Mouse (Mus musculus): ENCODE data around the gene Azgp1. TPM values are rescaled to one million over a fixed set of nuclear protein-coding genes. Genes with fewer than 3 reads are reported as not detected.
A peak's percentile ranks its signal among the peaks of the same experiment; 100 is the strongest.
"Not testable (repeated sequence)": the region's sequence is repeated elsewhere in the genome, so short reads cannot be mapped to it uniquely, and the experiment has no call there.

The Azgp1 gene
- polyA plus RNA-seq (2015; fragmentation: Nextera tagmentation; extraction: Ambion mirVana), result 0.34 and 0.37 TPM in 2 replicates

DNA sequence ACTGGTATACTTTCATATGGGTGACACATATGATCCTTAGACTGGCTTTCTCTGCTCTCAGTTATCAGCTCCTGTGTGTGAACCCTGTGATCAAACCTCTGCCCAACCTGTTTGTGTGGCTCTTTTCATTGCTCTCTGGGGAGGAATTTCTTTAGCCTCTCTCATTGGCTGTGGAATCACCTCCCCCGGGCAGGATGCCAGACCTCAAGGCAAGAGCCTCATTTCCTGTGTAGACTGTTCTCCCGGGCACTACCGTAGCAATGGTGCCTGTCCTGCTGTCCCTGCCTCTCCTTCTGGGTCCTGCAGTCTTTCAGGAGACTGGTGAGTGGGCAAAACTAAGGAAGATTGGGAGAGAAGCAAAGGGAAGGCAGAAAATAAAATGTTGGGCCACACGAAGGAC, at the start of gene Azgp1:
Azgp1 (plus strand) TSS at position 221 of the 400 bp plus-strand sequence.
- H3K27me3 ChIP-seq (replicated peaks; ENCODE audit: control insufficient read depth, insufficient read depth, low read length), result no peaks in the 10 kb centered on the region
- no peak for ATAC-seq
- no peak within 1 kb of the TSS for H3K4me3 ChIP-seq (ENCODE audit: low read length)
- H3K9ac ChIP-seq (ENCODE audit: low read depth, low read length), result no peak within 1 kb of the TSS
- no peak within 1 kb of the TSS for H3K27ac ChIP-seq (ENCODE audit: low read length)
- no peak within 1 kb of the TSS for H3K4me2 ChIP-seq (ENCODE audit: low read depth, low read length)
- no peaks in the 10 kb centered on the region for H3K9me3 ChIP-seq (ENCODE audit: control insufficient read depth, low read length)
- WGBS, result 65% methylated on average over 4 of the region's 4 CpGs
- H3K4me1 ChIP-seq (ENCODE audit: control insufficient read depth, insufficient read depth, low read length), result no peaks in the 10 kb centered on the region; the same call in 1 of the 2 replicates
- H3K36me3 ChIP-seq (ENCODE audit: control insufficient read depth, insufficient read depth, low read length), result no peaks in the 10 kb centered on the region

DNA sequence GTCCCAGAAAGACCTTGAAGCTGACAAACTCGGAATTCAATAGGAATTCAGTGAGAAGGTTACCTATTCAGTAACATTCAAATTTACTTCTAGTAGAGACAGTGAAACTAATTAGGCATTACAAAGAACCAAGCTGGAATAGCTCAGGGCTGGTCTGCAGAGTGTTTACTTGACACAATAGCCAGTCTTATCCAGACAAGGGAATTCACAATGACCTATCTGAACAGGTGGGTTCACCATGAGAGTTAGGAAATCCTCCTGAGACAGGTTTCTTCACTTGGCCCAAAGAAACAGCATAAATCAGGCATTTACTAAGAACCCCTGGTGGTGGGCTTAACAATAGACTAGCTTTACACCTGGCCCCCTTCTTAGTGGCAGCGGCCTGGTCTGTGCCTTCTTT, 47.4 kb upstream of the Azgp1 start:
- WGBS, result 75% methylated on average over 2 of the region's 2 CpGs
- H3K9me3 ChIP-seq (ENCODE audit: control insufficient read depth, low read length); H3K36me3 ChIP-seq (ENCODE audit: control insufficient read depth, insufficient read depth, low read length); H3K27me3 ChIP-seq (replicated peaks; ENCODE audit: control insufficient read depth, insufficient read depth, low read length); H3K4me3 ChIP-seq (ENCODE audit: low read length); H3K4me1 ChIP-seq (ENCODE audit: control insufficient read depth, insufficient read depth, low read length); H3K4me2 ChIP-seq (ENCODE audit: low read depth, low read length); ATAC-seq; H3K9ac ChIP-seq (ENCODE audit: low read depth, low read length); H3K27ac ChIP-seq (ENCODE audit: low read length): not testable (repeated sequence)

DNA sequence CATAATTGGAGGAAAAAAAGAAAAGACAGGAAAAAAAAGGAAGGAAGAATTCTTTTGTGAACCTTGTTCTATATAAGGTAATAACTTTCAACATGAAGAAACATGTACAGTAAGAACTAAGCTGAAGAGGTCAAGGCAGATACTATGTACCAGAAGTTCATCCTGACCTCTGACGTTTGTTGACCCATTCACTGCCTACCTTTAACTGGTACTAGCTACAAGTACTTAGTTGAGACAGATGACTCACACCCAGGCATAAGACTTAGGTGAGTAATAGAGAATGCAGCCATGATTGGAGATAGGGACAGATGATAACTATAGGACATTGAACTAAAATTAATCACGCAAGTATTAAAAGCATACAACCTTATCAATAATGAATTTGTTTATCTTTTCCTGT, 44.8 kb upstream of the Azgp1 start:
- ATAC-seq, result no peak
- no peaks in the 10 kb centered on the region for H3K27me3 ChIP-seq (replicated peaks; ENCODE audit: control insufficient read depth, insufficient read depth, low read length)
- 77% methylated on average over 2 of the region's 2 CpGs for WGBS

DNA sequence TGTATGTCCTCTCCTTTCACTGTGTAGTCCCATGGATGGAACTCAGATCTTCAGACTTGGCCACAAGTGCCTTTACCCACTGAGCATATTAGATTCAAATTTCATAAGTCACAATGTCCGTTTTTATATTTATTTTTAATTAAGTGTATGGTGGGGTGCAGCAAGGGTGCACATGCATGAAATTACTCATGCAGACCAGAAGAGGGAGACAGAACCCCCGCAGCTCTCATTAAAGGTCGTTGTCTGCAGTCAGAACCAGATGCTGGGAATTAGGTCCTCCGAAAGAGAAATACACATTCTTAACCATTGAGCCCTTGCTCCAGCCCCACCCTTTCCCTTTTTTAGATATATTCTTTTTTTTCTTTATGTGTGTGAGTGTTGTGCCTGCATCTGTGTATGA, 44.1 kb upstream of the Azgp1 start:
- H3K9ac ChIP-seq (ENCODE audit: low read depth, low read length), result no peak overlapping the region
- no peaks in the 10 kb centered on the region for H3K4me1 ChIP-seq (ENCODE audit: control insufficient read depth, insufficient read depth, low read length)
- no peak overlapping the region for H3K27ac ChIP-seq (ENCODE audit: low read length)
- H3K4me2 ChIP-seq (ENCODE audit: low read depth, low read length), result no peak overlapping the region
- WGBS, result 66% methylated on average over 4 of the region's 4 CpGs
- H3K36me3 ChIP-seq (ENCODE audit: control insufficient read depth, insufficient read depth, low read length), result no peaks in the 10 kb centered on the region
- no peaks in the 10 kb centered on the region for H3K27me3 ChIP-seq (replicated peaks; ENCODE audit: control insufficient read depth, insufficient read depth, low read length)
- H3K9me3 ChIP-seq (ENCODE audit: control insufficient read depth, low read length), result no peaks in the 10 kb centered on the region
- ATAC-seq, result no peak
- no peak overlapping the region for H3K4me3 ChIP-seq (ENCODE audit: low read length)

More for the DNA sequence above, 44.8 kb upstream of the Azgp1 start:
- H3K4me1 ChIP-seq (ENCODE audit: control insufficient read depth, insufficient read depth, low read length), result no peaks in the 10 kb centered on the region
- H3K4me2 ChIP-seq (ENCODE audit: low read depth, low read length), result no peak overlapping the region
- H3K4me3 ChIP-seq (ENCODE audit: low read length), result no peak overlapping the region
- no peak overlapping the region for H3K27ac ChIP-seq (ENCODE audit: low read length)
- H3K9me3 ChIP-seq (ENCODE audit: control insufficient read depth, low read length), result no peaks in the 10 kb centered on the region
- no peak overlapping the region for H3K9ac ChIP-seq (ENCODE audit: low read depth, low read length)
- H3K36me3 ChIP-seq (ENCODE audit: control insufficient read depth, insufficient read depth, low read length), result no peaks in the 10 kb centered on the region

DNA sequence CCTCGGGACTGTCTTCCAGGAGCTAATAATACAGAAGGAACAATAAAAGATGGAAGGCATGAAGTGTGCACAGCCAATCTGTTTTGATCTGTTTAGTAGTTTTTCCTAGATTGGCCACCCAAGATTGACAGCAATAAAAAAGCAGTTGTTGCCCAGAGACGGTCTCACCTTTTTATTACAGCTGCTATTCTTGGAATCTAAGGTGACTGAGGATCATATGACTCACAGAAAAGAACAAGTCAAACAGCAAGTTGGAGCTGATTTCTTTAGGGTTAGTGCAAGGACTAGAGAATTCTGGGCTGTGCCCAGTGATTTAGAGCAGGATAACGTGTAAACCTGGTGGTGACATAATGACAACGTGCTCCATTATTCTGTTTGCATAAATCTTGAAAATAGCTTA, 40.4 kb upstream of the Azgp1 start:
- no peaks in the 10 kb centered on the region for H3K36me3 ChIP-seq (ENCODE audit: control insufficient read depth, insufficient read depth, low read length)
- ATAC-seq, result peak; percentile 83
- no peak overlapping the region for H3K4me2 ChIP-seq (ENCODE audit: low read depth, low read length)
- no peaks in the 10 kb centered on the region for H3K27me3 ChIP-seq (replicated peaks; ENCODE audit: control insufficient read depth, insufficient read depth, low read length)
- H3K27ac ChIP-seq (ENCODE audit: low read length), result peak overlapping the region; percentile 43
- no peaks in the 10 kb centered on the region for H3K4me1 ChIP-seq (ENCODE audit: control insufficient read depth, insufficient read depth, low read length)
- no peaks in the 10 kb centered on the region for H3K9me3 ChIP-seq (ENCODE audit: control insufficient read depth, low read length)
- no peak overlapping the region for H3K4me3 ChIP-seq (ENCODE audit: low read length)
- no peak overlapping the region for H3K9ac ChIP-seq (ENCODE audit: low read depth, low read length)
- 59% methylated on average over 4 of the region's 4 CpGs for WGBS

DNA sequence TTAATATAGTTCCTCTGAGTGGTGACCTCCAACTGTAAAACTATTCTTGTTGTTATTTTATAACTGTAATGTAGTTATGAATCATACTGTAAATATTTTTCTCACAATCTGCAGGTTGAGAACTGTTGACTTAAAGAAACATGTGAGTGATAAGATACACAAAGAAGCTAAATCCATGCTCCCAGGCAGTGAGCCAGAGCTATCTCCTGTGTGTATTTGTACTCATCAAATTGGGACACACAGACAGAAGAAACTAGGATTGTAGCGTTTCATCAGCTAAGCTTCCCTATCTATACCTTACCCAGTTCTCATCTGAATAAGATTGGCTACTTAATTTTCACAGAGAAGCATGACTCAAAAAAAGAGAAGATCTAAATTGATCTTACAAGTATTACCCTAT, 38.2 kb upstream of the Azgp1 start:
- Histone ChIP-seq H3K9me3 (ENCODE audit: control insufficient read depth, low read length) (no peaks in the 10 kb centered on the region), H3K4me2 (ENCODE audit: low read depth, low read length) (no peak overlapping the region), H3K27ac (ENCODE audit: low read length) (no peak overlapping the region), H3K36me3 (ENCODE audit: control insufficient read depth, insufficient read depth, low read length) (no peaks in the 10 kb centered on the region), H3K9ac (ENCODE audit: low read depth, low read length) (no peak overlapping the region), H3K4me3 (ENCODE audit: low read length) (no peak overlapping the region), H3K4me1 (ENCODE audit: control insufficient read depth, insufficient read depth, low read length) (no peaks in the 10 kb centered on the region), H3K27me3 (replicated peaks; ENCODE audit: control insufficient read depth, insufficient read depth, low read length) (no peaks in the 10 kb centered on the region)
- no peak for ATAC-seq
- 54% methylated on average over 1 of the region's 1 CpGs for WGBS

DNA sequence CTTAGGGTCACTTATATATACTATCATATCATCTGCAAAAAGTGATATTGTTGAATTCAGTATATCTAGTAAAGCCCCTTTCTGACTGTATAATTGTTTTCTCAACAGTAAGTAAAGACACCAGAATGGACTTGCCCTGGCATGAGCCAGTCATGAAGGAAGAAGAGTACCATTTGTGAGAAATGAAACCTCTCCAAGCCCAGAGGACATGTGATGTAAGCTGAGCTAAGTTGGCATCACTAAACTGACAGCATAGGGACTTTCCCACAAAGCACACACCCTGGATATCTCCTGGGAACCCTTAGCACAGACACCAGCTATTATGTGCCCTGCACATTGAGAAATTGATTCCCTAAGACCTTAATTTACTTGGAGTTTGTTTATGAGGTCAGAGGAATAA, 34.0 kb upstream of the Azgp1 start:
- no peaks in the 10 kb centered on the region for H3K9me3 ChIP-seq (ENCODE audit: control insufficient read depth, low read length)
- no peaks in the 10 kb centered on the region for H3K4me1 ChIP-seq (ENCODE audit: control insufficient read depth, insufficient read depth, low read length)
- no peak overlapping the region for H3K27ac ChIP-seq (ENCODE audit: low read length)
- H3K9ac ChIP-seq (ENCODE audit: low read depth, low read length), result no peak overlapping the region
- H3K36me3 ChIP-seq (ENCODE audit: control insufficient read depth, insufficient read depth, low read length), result no peaks in the 10 kb centered on the region
- no peak overlapping the region for H3K4me2 ChIP-seq (ENCODE audit: low read depth, low read length)
- H3K4me3 ChIP-seq (ENCODE audit: low read length), result no peak overlapping the region
- no peak for ATAC-seq
- H3K27me3 ChIP-seq (replicated peaks; ENCODE audit: control insufficient read depth, insufficient read depth, low read length), result no peaks in the 10 kb centered on the region

DNA sequence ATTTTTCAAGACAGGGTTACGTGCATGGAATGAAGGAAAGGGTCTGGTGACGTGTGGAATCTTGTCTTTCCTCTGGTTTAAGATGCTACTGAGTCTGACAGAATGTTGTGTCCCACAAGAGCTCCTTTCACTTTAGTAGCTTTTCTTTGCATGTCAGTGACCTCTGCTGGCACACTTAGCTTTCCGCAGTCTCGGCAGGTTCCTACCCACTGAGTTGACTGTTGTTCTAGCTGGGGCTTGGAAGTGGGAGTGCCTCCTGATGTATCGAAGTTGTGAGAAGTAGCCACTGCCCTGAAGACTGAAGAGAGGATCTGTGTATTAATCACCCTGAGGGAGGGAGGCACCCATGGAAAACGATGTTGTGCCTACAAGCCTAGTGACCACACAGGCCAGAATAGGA, 30.1 kb upstream of the Azgp1 start:
- no peak for ATAC-seq
- Histone ChIP-seq H3K4me2 (ENCODE audit: low read depth, low read length) (no peak overlapping the region), H3K27me3 (replicated peaks; ENCODE audit: control insufficient read depth, insufficient read depth, low read length) (no peaks in the 10 kb centered on the region), H3K9ac (ENCODE audit: low read depth, low read length) (no peak overlapping the region), H3K9me3 (ENCODE audit: control insufficient read depth, low read length) (no peaks in the 10 kb centered on the region), H3K27ac (ENCODE audit: low read length) (no peak overlapping the region), H3K36me3 (ENCODE audit: control insufficient read depth, insufficient read depth, low read length) (no peaks in the 10 kb centered on the region), H3K4me1 (ENCODE audit: control insufficient read depth, insufficient read depth, low read length) (no peaks in the 10 kb centered on the region), H3K4me3 (ENCODE audit: low read length) (no peak overlapping the region)
- 35% methylated on average over 6 of the region's 6 CpGs for WGBS

DNA sequence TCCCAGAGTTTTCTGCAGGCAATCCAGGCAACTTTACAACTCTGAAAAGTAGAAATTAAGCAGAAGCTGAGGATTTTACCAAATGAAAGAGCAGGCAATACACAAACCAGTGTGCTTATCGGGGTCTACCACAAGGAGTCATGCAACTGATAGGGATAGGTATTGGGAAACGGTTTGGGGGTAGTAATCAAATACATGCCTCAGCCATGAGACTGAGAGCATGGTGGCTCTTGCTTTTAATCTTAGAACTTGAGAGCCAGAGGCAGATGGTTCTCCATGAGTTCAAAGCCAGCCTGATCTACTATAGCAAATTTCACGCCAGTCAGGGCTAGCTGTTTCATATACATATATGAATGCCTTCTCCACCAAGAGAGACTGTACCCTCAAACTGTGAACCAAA, 24.9 kb upstream of the Azgp1 start:
- no peak for ATAC-seq
- no peaks in the 10 kb centered on the region for H3K36me3 ChIP-seq (ENCODE audit: control insufficient read depth, insufficient read depth, low read length)

DNA sequence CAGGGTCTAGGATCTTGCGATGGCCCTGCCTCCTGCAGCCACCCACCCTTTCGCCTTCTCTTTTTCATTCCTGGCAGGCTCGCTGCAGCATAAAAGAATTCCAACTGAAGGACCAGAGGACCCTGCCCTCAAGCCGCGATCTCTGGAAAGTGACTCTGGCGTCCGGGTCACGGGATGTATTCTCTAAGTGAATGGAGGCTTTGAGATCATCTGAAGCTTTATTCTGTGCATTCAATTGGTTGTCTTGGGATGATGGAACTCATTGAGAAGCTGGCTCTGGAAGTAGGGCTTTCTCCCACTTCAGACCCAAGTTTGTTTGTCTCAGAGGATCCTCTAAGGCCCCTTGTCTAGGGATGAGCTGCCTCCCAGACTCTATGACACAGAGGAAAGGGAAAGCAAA, 18.4 kb upstream of the Azgp1 start, which contains the start of gene Gjc3:
Gjc3 (minus strand) TSS at position 154 of the 400 bp plus-strand sequence.
- no peaks in the 10 kb centered on the region for H3K36me3 ChIP-seq (ENCODE audit: control insufficient read depth, insufficient read depth, low read length)
- H3K4me3 ChIP-seq (ENCODE audit: low read length), result no peak within 1 kb of the TSS
- no peaks in the 10 kb centered on the region for H3K4me1 ChIP-seq (ENCODE audit: control insufficient read depth, insufficient read depth, low read length)
- WGBS, result 81% methylated on average over 8 of the region's 8 CpGs
- H3K4me2 ChIP-seq (ENCODE audit: low read depth, low read length), result no peak within 1 kb of the TSS
- H3K27ac ChIP-seq (ENCODE audit: low read length), result no peak within 1 kb of the TSS
- H3K9me3 ChIP-seq (ENCODE audit: control insufficient read depth, low read length), result no peaks in the 10 kb centered on the region
- ATAC-seq, result no peak
- H3K27me3 ChIP-seq (replicated peaks; ENCODE audit: control insufficient read depth, insufficient read depth, low read length), result no peaks in the 10 kb centered on the region
- H3K9ac ChIP-seq (ENCODE audit: low read depth, low read length), result no peak within 1 kb of the TSS

More for the DNA sequence above, 24.9 kb upstream of the Azgp1 start:
- no peak overlapping the region for H3K4me2 ChIP-seq (ENCODE audit: low read depth, low read length)
- no peak overlapping the region for H3K27ac ChIP-seq (ENCODE audit: low read length)
- H3K27me3 ChIP-seq (replicated peaks; ENCODE audit: control insufficient read depth, insufficient read depth, low read length), result no peaks in the 10 kb centered on the region
- H3K4me1 ChIP-seq (ENCODE audit: control insufficient read depth, insufficient read depth, low read length), result no peaks in the 10 kb centered on the region
- no peak overlapping the region for H3K4me3 ChIP-seq (ENCODE audit: low read length)
- no peak overlapping the region for H3K9ac ChIP-seq (ENCODE audit: low read depth, low read length)
- 89% methylated on average over 3 of the region's 3 CpGs for WGBS
- no peaks in the 10 kb centered on the region for H3K9me3 ChIP-seq (ENCODE audit: control insufficient read depth, low read length)

All from intestine, embryonic 16.5 days (tissue).